Mouse (Mus musculus): ENCODE measurements around the gene Tsen54. TPM values are rescaled to one million over a fixed set of nuclear protein-coding genes. Genes with fewer than 3 reads are reported as not detected.

The Tsen54 gene
- polyA plus RNA-seq (2017; shearing (Covaris generic)) = 10 to 100 TPM in 2 of 3 experiments, 1 to 10 TPM in 1; 9.8 to 13.2 (median 10.8) TPM

DNA sequence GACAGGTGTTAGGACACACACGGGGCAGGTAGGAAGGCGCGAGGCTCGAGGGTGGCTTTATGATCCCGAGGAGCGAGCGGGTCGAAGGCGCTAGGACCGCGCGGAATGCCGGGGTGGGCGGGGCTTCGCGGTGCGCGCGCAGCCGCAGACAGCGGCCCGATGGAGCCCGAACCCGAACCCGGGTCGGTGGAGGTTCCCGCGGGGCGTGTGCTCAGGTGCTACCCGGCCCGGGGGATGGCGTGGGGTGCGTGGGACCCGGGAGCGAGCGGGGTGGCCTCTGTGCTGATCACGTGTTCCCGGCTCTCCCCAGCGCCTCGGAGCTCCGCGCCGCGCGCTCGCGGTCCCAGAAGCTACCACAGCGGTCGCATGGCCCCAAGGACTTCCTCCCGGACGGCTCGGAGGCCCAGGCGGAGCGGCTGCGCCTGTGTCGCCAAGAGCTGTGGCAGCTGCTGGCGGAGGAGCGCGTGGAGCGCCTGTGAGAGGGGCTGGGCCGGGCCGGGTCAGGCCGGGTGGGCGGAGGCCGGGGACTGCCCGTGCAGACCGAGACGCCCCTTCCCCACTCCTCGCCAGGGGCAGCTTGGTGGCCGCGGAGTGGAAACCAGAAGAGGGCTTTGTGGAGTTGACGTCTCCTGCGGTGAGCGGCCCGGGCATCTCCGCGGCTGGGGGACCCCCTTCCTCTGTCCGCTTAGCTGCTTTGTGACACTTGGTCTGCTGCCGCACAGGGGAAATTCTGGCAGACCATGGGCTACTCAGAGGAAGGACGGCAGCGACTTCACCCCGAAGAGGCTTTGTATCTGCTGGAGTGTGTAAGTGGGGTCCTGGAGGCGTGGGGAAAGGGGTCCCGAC lies at the start of gene Tsen54:
Tsen54 (plus strand) TSS at position 120 of the 846 bp plus-strand sequence.
- peak; percentile 68 for ATAC-seq

DNA sequence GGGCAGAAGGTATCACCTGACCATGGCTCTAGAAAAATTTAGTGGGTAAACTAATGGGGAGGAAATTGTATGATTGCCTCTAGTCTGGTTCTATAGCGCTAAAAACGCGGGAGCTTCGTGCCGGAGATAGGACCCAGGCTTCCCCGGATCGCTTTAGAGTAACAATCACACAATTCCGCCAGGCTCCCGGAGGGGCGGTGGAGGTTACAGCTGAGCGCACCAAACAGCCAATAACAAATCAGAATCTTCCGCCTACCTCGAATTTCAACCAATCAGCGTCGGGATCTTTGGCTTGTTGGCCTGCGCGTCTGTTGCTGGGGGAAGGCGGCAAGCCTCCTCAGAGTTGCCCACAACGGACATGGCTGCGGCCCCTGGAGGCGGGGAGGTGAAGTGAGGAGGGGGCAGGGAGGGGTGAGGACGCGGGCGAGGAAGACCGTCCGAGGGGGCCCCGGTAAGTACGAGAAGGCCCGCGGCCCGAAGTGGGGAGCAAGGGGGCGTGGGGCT lies 49.4 kb upstream of the Tsen54 start, which contains the start of gene Tmem94:
Tmem94 (plus strand) TSS at position 331 of the 504 bp plus-strand sequence.
- peak; percentile 89 for ATAC-seq

DNA sequence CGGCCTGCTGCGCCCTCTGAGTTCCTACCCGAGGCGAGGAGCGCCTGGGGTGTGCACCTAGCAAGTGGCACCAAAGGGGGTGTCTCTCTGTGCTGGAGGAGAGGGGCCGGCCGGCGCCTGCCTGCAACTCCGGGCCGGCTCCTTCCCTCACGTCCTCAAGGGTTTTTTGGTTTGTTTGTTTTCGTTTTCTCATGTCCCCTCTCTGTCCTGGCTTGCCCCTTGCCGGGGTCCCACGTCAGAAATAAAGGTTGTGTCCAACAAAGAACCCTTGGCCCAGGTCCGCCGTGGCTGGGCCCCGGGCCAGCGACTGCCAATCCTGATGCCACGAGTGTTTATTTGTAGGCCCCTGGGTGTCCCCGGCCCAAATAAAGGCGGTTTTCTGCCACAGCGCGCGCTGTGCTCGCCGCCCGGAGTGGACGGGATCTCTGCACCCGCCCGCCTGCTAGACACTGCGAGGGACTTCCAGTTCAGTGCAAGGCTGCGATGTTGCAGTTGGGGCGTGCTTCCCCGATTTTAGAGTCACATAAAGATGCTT lies 48.9 kb upstream of the Tsen54 start:
- ATAC-seq = peak; percentile 53

DNA sequence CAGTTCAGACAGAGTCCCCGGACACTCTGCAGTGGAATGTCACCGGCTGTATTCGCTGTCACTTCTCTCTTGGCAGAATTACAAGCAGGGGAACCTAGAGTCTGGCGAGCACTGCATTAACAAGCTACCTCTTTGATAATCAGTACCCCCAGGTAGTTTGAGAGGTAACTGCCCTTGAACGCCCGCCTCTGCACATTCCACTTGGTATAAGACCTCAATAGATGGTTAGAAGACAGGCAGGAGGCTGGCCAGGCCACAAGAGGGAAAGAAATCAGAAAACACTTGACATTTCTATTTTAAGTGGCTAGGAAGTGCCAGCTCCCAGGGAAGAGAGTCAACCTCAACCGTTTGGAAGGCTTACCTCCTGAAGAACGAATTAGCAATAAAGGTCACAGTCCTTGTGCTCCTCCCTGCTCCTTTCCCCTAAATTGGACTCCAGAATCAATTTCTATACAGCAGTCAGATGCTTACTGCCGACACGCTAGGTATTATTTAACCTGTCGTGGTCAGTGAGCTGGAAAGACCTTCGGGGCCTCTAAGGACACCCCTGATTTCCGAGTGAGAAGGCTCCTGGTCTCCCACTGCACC lies 48.1 kb upstream of the Tsen54 start:
- ATAC-seq = no peak

- ATAC-seq = no peak
Measured at GRCm38 (mm10) chr11:115766981-115767380, 47.5 kb upstream of the Tsen54 start.

DNA sequence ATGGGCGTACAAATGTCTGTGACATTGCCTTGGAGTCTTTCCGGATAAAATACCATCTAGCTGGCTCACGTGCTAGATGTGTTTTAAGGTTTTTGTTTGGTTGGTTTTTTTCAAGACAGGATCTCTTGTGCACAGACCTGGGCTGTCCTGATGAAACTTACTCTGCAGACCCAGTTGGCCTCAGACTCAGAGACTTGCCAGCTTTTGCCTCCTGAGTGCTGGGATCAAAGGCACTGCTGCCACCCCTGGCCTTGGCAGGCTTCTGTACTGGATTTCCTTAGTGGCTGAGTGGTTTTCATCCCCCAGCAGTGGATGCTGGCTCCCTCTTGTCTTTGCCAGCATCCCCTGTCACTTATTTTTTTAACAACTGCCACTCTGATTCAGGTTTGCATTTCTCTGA lies 45.6 kb upstream of the Tsen54 start:
- no peak for ATAC-seq

DNA sequence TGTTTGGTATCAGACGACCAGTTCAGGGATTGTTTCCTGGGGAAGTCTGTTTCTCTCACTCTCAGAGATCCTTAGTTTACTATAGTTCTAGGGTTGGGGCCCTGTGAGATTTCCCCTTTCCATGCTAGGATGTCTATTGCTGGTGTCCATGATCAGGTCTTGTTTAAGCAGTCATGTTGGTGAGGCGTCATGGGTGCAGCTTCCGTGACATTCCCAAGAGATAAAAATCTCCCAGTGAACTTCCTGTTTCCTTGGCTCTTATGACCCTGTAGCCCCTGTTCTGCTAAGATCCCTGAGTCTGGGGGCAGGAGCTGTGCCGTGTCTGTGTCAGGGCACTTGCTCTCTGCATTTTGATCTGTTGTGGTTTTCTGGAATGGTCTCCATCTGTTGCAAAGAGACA lies 39.9 kb upstream of the Tsen54 start:
- no peak for ATAC-seq

- no peak for ATAC-seq
Measured at GRCm38 (mm10) chr11:115775821-115776665, 38.5 kb upstream of the Tsen54 start.

DNA sequence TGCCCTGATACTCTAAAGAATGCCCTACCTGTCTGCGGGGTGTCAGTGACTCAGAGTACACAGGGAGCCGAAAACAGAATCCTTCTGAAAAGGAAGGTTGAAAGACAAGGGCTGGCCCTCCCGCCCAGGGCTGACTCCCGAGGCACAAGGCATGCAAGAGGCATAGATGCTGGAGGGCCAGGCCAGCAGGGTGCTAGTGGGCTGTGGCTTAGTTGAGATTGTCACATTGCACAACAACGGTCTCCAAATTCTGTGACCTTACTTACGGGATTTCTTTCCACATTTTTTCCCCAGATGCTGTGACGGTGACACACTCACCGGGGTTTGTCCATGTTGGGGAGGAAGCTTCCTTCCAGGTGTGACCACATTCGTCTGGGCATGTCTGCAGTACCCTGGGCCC lies 37.6 kb upstream of the Tsen54 start:
- ATAC-seq = no peak

DNA sequence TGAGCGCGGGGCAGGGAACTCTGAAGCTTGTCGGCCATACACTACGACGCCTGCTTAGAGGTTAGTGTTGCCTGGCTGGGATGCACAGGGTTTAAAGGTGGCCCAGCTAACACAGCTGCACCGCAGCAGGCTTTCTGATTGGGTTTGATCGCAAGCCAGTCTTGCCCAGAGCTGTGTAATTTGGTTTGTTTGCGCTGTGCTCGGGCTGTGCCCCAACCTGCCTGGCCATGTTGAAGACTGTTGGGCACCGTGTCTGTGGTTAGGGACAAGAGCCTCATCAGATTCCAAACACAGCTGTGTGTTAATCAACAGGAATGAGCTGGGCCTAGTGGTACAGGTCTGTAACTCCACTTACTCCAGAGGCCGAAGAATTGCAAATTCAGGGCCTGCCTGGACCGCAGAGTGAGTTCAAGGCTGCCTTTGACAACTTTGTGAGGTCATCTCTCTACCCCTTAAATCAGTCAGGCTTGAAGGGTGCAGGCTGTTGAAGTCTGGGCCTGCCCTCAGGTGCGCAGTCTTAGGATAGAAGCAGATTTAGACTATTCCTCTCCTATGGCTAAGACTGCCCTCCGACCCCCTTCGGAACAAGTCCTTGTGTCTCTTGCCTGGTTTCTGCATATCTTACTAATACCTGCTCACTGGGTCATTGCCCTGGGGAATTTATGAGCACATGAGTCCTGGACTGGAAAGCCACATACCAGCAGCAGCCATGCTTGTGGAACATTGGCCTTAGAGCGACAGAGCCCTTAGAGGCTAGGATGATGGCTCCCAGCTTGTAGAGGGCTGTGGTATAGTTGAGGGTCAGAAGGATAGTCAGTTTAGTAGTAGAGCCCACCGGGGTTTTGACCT lies 36.8 kb upstream of the Tsen54 start:
- no peak for ATAC-seq

GRCm38 (mm10) chr11:115779038-115779571 lies 35.4 kb upstream of the Tsen54 start:
- no peak for ATAC-seq

DNA sequence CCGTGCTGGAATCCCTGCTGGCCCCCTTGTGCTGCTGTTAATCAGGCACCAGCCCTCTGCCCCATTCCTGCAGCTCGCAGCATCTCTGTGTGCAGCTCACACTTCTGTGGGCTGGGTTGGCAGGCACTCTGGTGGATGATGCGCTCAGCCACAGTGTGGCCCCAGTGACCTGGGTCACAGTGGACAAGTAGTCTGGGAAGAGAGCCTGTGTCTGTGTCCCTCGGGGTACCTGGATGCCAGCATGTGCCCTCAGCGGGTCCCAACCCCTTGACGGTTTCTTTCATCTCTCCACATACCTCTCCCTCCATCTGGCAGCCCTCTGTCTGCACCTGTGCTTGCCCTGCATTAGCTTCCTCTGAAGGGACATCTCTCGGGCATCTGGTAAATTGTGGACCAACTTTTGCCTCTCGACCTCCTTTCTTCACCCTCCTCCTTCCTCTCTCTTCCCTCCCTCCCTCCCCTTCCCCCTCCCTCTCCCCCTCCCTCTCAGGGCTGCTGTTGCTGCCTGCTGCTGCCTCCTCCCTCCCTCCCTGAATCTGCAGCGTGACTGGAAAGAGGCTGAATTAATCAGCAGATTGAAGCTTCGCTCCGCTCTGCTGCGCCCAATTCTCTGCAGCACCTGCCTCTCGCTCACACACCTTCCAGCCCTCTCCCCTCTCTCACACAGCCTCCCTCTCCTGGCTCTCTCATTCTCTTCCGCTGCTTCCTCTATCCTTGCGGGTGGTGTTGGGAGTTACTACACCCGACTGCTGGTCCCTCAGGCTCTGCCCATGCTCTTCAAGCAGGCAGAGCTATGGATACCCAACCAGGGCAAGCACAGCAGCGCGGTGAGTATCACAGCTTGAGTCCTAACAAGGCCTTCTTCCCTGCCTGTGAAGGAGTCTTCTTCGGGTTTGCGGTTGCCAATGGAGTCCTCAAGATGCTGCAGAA lies 34.1 kb upstream of the Tsen54 start:
- ATAC-seq = no peak

DNA sequence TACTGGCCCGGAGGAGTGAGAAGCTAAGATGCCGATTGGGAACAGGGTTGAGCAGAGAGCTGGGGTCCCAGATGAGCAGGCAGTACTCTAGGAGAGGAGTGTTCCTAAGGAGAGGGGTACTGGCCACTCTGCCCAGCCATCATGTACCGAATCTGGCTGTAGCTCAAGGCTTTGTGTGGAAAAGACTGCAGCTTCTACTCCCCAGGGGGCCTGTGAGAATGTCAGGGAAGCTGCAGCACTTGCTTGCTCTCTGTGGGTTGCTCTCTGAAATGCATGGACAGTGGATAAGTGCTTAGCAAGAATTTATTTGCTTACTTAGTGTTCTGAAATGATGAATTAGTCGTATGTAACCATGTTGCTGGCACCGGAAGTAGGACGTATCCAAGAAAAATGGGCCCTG lies 28.1 kb upstream of the Tsen54 start:
- ATAC-seq = no peak

DNA sequence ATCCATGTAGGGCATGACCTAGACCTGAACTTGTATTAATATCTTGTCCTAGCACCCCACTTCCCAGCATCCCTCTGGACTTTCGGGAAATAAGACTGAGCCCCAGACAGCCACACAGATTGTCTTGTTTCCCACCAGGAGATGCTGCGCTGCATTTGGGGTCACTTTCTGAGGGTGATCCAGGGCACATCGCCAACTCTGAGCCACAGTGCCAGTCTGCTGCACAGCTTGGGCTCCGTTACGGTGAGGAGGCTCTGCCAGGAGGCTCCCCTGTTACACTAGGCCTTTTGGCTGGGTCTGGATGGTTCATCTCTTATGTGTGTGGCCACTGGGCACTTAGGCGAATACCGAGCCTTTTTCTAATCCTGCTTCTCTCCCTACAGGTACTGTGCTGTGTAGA lies 24.7 kb upstream of the Tsen54 start:
- ATAC-seq = no peak

GRCm38 (mm10) chr11:115791919-115792318 lies 22.6 kb upstream of the Tsen54 start:
- no peak for ATAC-seq

DNA sequence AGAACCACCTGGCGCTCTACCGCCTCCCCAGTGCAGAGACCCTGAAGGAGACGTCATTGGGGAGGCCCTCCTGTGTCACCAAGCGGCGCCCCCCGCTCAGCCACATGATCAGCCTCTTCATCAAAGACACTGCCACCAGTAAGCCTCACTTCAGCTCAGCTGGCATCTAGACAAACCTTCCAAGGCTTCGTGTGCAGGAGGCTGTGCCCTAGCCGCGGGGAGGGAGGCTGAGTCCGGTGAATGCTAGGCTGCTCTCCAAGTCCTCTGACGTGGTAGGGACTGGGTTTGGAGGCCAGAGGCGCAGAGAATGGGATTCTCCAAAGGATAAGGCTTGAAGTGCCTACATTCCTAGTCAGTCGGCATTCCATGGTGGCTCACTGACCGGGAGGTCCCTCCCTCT lies 22.2 kb upstream of the Tsen54 start:
- no peak for ATAC-seq

- no peak for ATAC-seq
Measured at GRCm38 (mm10) chr11:115796898-115797297, 17.6 kb upstream of the Tsen54 start.

DNA sequence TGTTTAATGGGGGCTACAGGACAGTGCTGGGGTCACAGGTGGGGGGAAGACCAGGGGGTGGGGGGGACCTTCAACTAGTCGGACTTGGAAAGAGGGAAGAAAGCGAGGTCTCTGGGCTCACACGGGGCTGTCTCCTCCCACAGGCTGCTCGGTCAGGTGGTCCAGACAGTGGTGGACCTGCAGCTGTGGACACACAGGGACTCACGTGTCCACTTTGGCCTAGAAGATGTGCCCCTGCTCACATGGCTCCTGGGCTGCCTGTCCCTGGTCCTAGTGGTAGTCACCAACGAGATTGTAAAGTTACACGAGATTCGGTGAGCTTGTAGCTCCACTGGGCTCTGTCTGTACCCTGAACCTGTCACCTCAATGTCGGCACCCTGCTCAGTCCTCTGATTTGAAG lies 16.9 kb upstream of the Tsen54 start:
- no peak for ATAC-seq

DNA sequence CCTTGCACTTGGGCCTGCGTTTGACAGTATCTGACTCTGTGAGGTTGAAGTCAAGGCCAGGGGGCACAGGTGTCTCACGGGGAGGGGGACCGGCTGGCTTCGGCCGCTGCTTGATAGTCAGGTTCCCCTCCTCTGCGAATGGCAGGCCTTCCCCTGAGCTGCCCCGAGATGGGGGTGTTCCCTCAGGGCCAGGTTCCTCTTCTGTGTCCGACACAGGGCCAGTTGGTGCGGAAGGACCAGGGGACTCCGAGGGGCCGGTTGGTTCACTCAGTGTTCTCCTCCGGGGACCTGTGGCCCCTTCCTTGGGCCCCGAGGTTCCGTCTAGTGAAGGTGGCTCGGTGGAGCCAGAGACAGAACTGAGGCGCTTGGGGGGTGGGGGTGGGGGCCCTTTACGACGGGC lies 13.5 kb upstream of the Tsen54 start:
- ATAC-seq = no peak

DNA sequence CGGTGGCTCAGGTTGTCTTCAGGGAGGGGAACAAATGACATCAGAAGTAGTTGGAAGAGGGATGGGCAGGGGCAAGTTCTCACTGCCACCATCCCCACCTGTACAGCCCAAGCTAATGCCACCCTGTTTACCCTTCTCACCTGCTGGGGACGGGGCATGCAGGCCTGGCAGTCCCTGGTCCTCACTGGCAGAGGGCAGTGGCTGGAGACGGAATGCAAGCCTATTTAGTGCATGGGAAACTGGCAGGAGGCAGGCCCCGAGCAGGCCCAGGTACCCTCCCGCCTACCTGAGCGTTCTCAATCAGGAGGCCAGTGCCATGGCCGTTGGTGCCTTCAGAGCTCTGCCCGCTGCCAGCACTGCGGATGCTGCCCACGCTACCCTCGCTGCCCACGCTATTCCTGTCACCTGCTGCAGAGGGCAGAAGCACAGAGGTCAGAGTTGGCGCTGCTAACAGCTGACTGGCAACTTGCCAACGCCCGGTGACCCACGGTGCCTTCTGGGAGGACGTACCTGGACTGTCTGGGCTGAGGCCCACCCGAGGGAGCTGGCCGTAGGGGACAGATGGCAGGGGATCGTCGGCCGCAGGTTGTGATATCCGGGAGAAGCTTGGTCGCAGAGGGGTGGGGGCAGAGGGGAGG lies 11.3 kb upstream of the Tsen54 start:
- ATAC-seq = no peak
